ENCODE assay signal across 8 mouse cellular contexts in the genomic region with DNA sequence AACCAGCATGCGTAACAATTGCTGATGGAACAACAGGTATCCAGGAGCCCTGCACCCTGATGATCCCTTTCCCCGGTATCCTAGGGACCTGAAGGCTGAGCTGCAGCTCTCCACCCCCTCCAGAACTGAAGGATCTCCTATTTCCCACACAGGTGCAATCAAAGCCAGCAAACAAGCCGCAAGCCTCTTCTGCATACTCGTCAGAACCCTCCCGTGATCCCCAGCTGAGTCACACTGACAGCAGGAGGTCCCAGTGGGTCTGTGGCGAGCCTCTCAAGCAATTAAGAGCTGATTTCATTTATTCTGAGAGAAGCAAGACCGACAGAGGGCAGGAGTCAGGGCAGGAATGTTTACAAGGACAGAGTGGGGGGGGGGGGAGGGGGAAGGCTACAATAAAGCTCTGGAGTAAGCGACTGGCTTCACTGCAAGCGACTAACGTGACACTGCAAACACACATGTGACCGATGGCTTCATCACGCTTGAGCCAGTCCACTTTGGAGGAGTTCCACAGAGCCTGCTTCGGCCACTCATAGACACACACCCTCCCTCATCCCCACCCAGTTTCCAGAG. TPM values are rescaled to one million over a fixed set of nuclear protein-coding genes. Genes with fewer than 3 reads are reported as not detected.
DNase-seq lines count a peak whose midpoint lies in the region; ATAC-seq lines count a peak whose summit lies in the region.

No protein-coding gene starts in this region.

- H3K4me1 ChIP-seq in hindbrain, embryonic 16.5 days (ENCODE audit: control insufficient read depth, insufficient read depth, low read depth, low read length): peaks cover 3% of the 10 kb centered on the region
- H3K4me1 ChIP-seq in liver, embryonic 12.5 days: no peaks in the 10 kb centered on the region
- peaks cover 27% of the 10 kb centered on the region for H3K4me1 ChIP-seq in neural tube, embryonic 13.5 days (replicated peaks)

- no peaks in the 10 kb centered on the region for H3K9me3 ChIP-seq in hindbrain, embryonic 16.5 days (ENCODE audit: control insufficient read depth, low read length)
- H3K9me3 ChIP-seq in liver, embryonic 12.5 days (replicated peaks): no peaks in the 10 kb centered on the region
- no peaks in the 10 kb centered on the region for H3K9me3 ChIP-seq in neural tube, embryonic 13.5 days

- no peaks in the 10 kb centered on the region for H3K36me3 ChIP-seq in hindbrain, embryonic 16.5 days (ENCODE audit: control insufficient read depth, insufficient read depth, low read length)
- no peaks in the 10 kb centered on the region for H3K36me3 ChIP-seq in liver, embryonic 12.5 days
- H3K36me3 ChIP-seq in neural tube, embryonic 13.5 days: no peaks in the 10 kb centered on the region

- peak; percentile 29; the same call in 1 of the 2 replicates for ATAC-seq in cerebellum, adult (ENCODE audit: insufficient number of reproducible peaks, low FRiP score, low TSS enrichment)
- peak; percentile 82 for ATAC-seq in hindbrain, embryonic 16.5 days
- ATAC-seq in liver, embryonic 12.5 days: peak; percentile 59
- peak; percentile 72 for ATAC-seq in neural tube, embryonic 13.5 days (ENCODE audit: low read depth)

- peak overlapping the region; percentile 56 for H3K4me2 ChIP-seq in hindbrain, embryonic 16.5 days (ENCODE audit: low read length)
- peak overlapping the region; percentile 27 for H3K4me2 ChIP-seq in liver, embryonic 12.5 days
- H3K4me2 ChIP-seq in neural tube, embryonic 13.5 days: peak overlapping the region; percentile 51

- no peak for DNase-seq in cerebellum, adult 11-12 months
- DNase-seq in fibroblast of lung, adult 2 months (ENCODE audit: low read depth): peak; percentile 47
- no peak for DNase-seq in right cerebral cortex, adult 2 months (ENCODE audit: low spot score in 2 of 2)
- no peak for DNase-seq in left cerebral cortex, adult 9 months (ENCODE audit: low spot score in 2 of 2)

- peak overlapping the region; percentile 44 for H3K9ac ChIP-seq in hindbrain, embryonic 16.5 days (ENCODE audit: low read depth, low read length)
- no peak overlapping the region for H3K9ac ChIP-seq in liver, embryonic 12.5 days
- peak overlapping the region; percentile 45 for H3K9ac ChIP-seq in neural tube, embryonic 13.5 days

- WGBS in hindbrain, embryonic 16.5 days: 5% methylated on average over 13 of the region's 13 CpGs
- WGBS in liver, embryonic 12.5 days (ENCODE audit: insufficient replicate concordance): 24% methylated on average over 13 of the region's 13 CpGs
- WGBS in neural tube, embryonic 13.5 days: 4% methylated on average over 13 of the region's 13 CpGs

- no peak overlapping the region for H3K27ac ChIP-seq in hindbrain, embryonic 16.5 days (ENCODE audit: low read depth, low read length)
- H3K27ac ChIP-seq in liver, embryonic 12.5 days: no peak overlapping the region
- 0 out of 2 replicates have a peak overlapping the region, but pooled peaks have one; percentile 23 for H3K27ac ChIP-seq in neural tube, embryonic 13.5 days (replicated peaks)

- H3K4me3 ChIP-seq in hindbrain, embryonic 16.5 days (ENCODE audit: low read length): peak overlapping the region; percentile 24
- no peak overlapping the region for H3K4me3 ChIP-seq in liver, embryonic 12.5 days
- peak overlapping the region; percentile 21 for H3K4me3 ChIP-seq in neural tube, embryonic 13.5 days

- no peaks in the 10 kb centered on the region for H3K27me3 ChIP-seq in hindbrain, embryonic 16.5 days (replicated peaks; ENCODE audit: control insufficient read depth, insufficient read depth, low read length)
- no peaks in the 10 kb centered on the region for H3K27me3 ChIP-seq in liver, embryonic 12.5 days (replicated peaks)
- no peaks in the 10 kb centered on the region for H3K27me3 ChIP-seq in neural tube, embryonic 13.5 days

RNA-seq across cellular contexts. Expression of a gene that starts 29.1 kb away (rescaled TPM):
- 2.2 and 2.7 TPM in 2 replicates for polyA plus RNA-seq in hindbrain, embryonic 16.5 days (2015; fragmentation: Nextera tagmentation; extraction: Ambion mirVana)
- 5.2 and 5.8 TPM in 2 replicates for polyA plus RNA-seq in liver, embryonic 12.5 days (2016; fragmentation: Nextera tagmentation; extraction: Ambion mirVana)
- 12.9 and 13.6 TPM in 2 replicates for polyA plus RNA-seq in neural tube, embryonic 13.5 days (2015; fragmentation: Nextera tagmentation; extraction: Ambion mirVana)

Comparison
In these comparisons a context has a peak if more than half of its experiments do, and no peak if none do; other contexts are left out.
1. ATAC-seq: peak in every context shown above with its lines; median percentile 82 in hindbrain, embryonic 16.5 days; 72 in neural tube, embryonic 13.5 days; 59 in liver, embryonic 12.5 days; 29 in cerebellum, adult.